Mouse (Mus musculus): ENCODE data around the gene Srgap2.

Gene Srgap2

DNA sequence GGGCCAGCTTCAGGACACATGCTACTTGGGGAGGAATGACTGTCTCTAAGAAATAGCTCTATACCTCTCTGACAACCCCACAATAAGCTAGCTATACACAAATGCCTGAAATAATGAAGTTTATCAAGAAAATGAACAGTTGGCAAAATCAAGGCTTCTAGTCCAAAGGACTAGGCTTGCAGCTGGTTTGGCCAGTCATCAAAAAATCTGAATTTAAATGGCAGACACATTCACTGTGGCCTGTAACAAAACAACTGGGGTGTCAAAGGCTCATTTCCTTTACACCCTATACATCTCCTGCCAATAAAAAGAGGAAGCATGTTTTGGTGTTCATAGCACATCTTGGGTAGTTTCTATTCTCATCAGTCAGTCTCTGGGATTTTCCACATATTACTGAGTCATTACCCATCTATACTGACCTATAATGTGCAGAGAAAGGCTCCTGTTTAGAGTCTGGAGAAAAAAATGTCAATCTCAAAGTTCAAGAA lies 53.5 kb downstream of the Srgap2 start:
- no peak for DNase-seq (ENCODE audit: low spot score)

DNA sequence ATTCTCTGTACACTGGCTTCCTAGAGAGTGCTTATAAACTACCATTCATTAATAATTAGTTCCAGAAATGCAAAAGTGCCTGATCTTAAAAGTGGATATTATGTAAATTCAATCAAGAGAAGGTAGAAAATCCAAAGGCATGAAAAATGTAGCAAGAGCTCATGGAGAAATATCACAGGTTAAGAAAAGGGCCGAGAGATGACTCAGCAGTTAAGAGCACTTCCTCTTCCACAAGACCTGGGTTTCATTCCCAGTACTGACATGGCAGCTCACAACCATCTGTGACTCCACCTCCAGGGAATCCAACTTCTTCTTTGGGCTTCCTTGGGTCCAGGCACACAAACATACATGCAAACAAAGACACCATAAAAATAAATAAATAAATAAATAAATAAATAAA lies 56.6 kb downstream of the Srgap2 start:
- DNase-seq (ENCODE audit: low spot score): no peak

DNA sequence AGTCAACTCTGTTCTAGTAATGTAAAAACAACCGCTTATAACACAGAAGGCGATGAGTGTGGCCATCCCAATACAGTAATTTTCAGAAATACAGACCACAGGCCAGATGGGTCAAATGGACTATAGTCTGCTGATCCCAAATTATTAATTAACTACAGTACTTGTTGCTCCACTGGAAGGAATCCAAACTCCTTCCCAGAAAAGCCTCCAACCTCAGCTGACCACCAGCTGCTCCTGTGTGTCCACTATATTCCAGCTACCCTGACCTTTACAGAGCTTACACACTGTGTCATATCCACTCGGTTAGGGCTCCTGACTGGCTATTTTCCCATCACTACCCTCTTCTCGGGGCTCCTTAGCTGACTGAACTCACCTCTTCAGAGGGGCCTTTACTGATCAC lies 61.3 kb downstream of the Srgap2 start:
- no peak for DNase-seq (ENCODE audit: low spot score)

GRCm38 (mm10) chr1:131463953-131464627 lies 63.1 kb downstream of the Srgap2 start:
- no peak for DNase-seq (ENCODE audit: low spot score)

DNA sequence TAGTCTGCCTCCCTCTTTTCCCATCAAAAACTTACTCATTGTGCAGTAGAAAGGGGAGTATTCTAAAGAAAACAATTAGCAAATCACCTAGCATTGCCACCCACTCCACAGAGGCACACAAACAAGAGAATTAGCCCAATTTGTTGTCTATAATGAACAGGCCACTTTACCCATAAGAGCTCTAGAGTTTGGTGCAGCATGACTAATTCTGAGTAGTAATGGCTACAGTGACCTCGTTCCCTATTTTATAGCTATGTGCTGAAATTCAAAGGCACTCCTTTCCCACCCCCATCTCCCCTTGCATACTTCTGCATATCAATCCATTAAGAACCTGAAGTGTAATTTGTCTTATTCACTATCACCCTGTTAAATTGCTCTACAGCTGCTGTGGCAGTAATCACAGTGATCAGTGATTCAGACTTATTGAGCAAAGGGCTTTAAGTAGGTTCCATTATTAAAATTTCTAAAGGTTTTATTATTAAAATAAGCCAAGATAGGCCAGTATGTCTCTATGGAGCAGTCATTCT lies 64.5 kb downstream of the Srgap2 start:
- DNase-seq (ENCODE audit: low spot score): no peak

DNA sequence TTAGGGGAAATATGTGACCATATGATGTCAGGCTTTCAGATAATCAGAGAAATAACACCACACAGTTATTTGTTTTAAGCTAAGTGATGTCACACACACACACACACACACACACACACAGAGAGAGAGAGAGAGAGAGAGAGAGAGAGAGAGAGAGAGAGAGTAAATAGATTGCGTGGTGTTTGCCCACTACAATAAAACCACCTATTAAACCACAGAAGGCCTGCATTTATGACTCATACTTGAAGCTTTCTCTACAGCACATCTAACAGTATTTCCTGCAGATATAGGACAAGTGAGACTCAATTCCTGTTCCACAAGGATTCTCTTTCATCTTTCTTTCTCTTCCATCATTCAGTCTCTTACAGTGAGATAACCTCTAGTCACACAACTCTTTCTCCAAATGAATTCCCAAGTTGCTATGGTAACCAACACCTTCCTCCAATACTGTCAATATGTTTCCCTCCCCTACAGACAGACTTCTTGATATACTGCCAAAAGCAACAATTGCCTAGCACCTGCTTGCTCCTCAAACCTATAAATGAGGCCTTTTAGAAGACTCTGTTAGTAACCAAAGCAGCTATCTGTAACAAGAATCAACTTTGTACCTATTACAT lies 66.1 kb downstream of the Srgap2 start:
- no peak for DNase-seq (ENCODE audit: low spot score)

- DNase-seq (ENCODE audit: low spot score): no peak
Measured at GRCm38 (mm10) chr1:131455355-131455890, 71.7 kb downstream of the Srgap2 start.

- no peak for DNase-seq (ENCODE audit: low spot score)
Measured at GRCm38 (mm10) chr1:131454386-131454785, 72.8 kb downstream of the Srgap2 start.

GRCm38 (mm10) chr1:131453335-131453734 lies 73.8 kb downstream of the Srgap2 start:
- DNase-seq (ENCODE audit: low spot score): no peak

DNA sequence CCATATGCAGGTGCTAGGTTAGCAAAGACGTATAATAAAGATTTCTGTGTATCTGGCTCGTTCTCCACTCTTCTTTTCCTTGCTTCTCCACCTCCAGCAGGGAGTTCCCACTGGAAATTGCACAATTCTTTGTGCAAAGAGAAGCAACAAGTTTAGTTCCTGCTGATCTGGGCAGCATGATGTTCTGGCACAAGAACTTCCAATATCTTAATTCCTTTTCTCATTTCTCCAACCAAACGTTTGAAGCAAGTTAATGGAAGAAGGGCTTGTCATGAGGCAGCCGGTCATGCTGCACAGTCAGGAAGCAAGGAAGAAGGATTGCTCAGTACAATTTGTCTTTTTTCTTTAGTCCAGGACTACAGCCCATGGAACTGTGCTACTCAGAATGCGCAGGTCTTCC lies 78.8 kb downstream of the Srgap2 start:
- no peak for DNase-seq (ENCODE audit: low spot score)

- no peak for DNase-seq (ENCODE audit: low spot score)
Measured at GRCm38 (mm10) chr1:131447333-131447732, 79.8 kb downstream of the Srgap2 start.

- no peak for DNase-seq (ENCODE audit: low spot score)
Measured at GRCm38 (mm10) chr1:131446577-131446976, 80.6 kb downstream of the Srgap2 start.

- DNase-seq (ENCODE audit: low spot score): no peak
Measured at GRCm38 (mm10) chr1:131438556-131438955, 88.6 kb downstream of the Srgap2 start.

GRCm38 (mm10) chr1:131437975-131438374 lies 89.2 kb downstream of the Srgap2 start:
- no peak for DNase-seq (ENCODE audit: low spot score)

DNA sequence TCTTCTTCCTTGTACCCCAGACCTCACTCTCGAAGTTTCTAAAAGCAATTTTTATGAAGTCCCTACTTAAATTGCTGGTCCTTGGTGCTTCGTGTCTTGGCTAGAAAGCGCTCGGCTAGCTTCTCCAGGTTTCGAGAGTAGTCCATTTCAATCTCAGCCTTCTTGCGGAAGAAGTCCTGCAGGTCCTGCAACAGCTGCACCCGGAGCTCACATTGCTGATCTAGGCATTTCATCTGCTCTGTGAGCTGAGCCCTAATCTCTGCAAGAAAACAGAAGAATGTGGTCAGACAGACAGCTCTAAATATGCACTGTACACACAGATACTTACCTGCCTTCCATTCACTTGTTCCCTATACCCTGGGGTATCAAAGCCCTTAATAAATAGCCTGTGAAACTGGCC lies 90.5 kb downstream of the Srgap2 start:
- DNase-seq (ENCODE audit: low spot score): no peak

DNA sequence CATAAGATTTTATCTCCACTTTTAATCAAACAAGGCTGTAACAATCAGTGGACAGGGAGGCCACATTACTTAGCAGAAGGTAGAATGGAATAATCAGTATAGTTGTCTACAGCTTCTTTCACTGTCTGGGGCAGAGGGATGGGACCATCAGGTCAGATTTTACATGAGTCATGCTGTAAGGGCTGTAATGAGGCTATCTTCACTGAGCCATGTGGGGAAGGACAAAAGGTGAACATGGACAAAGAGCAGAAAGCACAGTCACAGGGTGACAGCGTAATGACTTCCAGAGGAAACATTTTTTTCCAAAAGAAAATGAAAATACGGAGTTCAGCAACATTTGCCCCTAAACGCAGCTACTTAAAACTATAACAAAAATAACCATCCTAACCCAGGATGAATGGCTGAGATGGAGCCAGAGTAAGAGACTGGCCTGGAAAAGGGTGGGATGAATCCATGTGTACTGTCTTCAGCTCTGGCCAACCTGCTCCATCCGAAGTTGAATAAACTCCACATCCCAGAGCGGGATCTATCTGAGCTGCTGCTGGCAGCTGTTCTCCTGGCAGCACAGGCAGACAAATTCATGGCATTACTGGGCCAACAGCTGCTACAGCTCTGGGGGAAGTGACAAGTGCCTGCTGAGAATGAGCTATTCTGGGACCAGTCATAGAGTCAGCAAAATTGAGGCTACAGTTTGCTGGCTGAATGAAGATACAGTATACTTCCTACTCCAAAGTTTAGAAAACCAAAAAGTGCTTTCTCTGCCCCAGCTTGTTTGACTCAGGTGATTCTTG lies 95.5 kb downstream of the Srgap2 start:
- DNase-seq (ENCODE audit: low spot score): no peak

DNA sequence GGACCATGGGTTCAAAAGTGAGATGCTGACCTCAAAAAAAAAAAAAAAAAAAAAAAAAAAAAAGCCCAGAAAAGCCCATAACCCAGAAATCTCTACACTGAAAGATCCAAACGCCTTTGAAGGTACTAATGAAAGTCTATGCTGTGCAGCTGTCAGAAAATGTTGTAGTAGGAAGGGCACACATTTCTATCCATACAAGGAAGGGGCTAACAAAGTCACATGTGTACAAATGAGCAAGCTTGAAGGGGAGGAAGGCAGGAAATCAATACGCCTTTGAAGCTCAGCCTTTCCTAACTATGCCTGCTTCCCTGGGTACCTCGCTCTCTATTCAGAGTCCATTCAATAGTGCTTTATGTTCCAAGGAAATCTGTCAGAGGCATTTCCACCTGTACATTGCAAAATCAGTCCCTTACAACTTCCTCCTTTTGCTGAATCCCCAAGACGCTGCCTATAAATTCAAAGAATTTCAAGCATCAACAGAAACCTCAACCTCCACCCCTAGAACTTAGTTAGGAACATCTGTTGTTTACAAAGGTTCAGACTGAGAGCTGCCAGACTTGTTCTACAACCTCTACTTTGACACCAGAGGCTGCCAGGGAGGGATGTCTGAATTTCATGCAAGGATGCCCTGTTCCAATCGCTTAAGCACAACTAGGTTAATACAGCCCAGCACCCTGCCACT lies 99.9 kb downstream of the Srgap2 start:
- no peak for DNase-seq (ENCODE audit: low spot score)

- DNase-seq (ENCODE audit: low spot score): peak; percentile 6
Measured at GRCm38 (mm10) chr1:131423061-131423460, 104.1 kb downstream of the Srgap2 start.

DNA sequence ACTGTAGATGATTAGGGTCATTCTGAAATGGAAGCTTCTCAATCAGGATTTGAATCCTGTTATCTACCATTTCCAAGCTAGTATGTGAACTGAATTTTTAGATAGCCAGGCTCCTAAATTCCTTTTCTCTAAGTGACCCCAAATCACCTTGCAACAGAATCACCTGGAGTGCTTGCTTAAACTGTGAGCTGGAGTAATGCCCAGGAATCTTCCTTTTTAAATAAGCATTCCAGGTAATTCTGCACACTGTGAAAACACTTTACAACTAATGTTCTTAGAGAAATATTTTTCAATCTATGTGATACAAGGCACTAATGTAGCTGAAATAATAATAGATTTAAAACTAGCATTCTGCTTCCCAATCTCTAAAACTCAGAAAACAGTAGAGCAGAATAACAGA lies 106.0 kb downstream of the Srgap2 start:
- DNase-seq (ENCODE audit: low spot score): no peak

DNA sequence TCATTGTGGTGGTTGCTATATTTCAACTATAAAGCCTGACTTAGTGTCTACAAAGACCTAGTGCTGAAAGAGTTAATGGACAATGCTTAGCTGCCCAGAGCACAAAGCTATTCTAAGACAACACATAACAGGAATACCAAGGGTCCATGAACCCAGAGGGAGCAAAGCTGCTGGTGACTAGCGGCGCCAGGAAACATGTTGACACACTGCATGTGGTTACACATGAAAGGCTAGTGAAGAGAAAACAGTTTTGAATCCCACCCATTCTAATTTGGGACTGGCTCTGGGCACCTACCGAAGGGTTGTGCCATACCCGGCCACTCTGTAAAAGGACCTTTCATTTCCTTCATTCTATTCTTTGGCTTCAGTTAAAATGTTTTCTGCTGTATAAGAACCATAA lies 106.5 kb downstream of the Srgap2 start:
- no peak for DNase-seq (ENCODE audit: low spot score)

GRCm38 (mm10) chr1:131419307-131419706 lies 107.8 kb downstream of the Srgap2 start:
- DNase-seq (ENCODE audit: low spot score): no peak
